Mouse (Mus musculus) T-cell, adult 2 months (primary cell): ENCODE results near the gene Adat3.
"Not testable (repeated sequence)": the region's sequence is repeated elsewhere in the genome, so short reads cannot be mapped to it uniquely, and the experiment has no call there.

Source experiments
- DNase-seq: peaks from one replicate; pipeline ENCODE4 v3.0.0; 2022; ENCODE audit warnings: low spot score

Gene Adat3

DNA sequence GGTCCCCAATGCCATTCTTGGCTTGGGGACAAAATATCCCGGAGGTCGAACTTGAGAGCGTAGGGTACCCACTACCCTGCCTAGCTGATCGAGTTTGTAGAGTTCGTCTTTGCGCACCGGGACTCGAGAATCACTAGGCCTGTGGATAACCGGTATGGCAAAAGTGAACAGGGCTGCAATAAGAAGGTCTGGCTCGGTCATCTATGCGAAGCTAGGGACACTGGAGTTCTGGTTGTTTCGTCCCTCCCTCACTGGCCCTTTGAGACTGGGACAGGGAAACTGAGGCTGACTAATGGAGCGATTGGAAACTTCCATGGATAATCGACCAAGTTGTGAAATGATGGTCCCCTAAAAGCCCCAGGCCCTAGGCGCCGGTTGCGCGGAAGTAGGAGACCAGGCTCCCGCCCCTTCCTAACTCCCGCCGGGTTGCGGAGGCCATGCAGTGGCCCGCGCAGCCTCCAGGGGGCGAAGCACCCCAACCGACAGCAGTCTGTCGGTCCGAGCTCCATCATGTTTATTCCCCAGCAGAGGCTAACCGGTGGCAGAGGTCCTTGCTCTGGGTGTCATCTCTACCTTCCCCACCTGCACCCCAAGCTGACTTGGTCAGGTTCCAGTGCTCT is 24.4 kb upstream of the Adat3 start:
- peak; percentile 85 for DNase-seq

DNA sequence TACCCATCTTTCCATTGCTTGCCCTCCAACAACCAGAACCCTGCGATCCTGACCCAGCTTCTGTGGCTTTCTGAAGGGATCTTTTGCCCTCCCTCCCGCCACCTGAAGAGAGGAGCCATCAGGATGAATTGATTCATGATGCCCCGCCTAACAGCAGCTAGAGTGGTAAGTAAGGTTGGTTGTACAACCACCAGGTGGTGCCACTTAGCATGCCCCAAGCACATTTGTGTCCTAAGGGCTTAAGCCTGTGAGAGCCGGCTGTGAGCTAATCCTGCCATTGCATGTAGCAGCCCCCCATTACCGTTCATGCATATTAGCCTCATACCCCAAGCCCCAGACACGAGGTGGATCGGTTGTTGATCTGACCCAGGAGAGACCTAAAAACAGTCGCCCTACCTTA is 23.8 kb upstream of the Adat3 start:
- peak; percentile 80 for DNase-seq

DNA sequence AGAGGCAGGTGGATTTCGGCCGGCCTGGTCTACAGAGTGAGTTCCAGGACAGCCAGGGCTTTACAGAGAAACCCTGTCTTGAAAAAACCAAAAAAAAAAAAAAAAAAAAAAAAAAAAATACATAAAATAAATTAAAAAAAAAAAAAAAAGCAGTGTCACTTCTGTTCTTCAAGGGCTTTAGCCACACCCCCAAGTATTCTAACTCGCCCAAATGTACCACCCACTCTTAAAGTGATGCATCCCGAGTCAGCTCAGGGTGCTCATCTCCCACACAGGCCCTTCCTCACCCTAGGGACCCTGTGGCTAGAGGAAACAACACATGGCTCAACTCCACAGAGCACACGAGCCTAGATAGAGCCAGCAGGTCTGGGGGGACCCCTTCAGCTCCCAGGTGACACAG is 19.6 kb upstream of the Adat3 start:
- no peak for DNase-seq

DNA sequence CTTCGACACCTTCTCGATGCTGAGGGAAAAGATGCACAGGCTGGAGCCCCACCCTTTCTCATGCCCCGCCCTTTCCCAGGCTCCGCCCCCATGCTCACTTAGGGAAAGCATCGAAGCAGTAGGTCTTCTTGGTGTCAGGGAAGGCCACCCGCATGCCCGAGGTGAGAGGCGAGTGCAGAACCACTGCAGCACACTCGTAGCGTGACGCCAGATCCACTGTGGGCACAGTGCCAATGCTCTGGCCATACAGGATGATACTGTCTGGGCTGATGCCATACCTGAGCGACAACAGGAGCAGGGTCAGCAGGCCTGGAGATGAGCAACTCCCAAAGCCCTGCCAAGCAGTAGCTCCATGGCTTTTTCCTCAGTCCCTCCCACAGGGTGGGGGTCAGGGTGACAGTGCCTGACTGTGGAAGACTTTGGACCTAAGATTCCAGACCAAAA is 18.6 kb upstream of the Adat3 start:
- DNase-seq = no peak

DNA sequence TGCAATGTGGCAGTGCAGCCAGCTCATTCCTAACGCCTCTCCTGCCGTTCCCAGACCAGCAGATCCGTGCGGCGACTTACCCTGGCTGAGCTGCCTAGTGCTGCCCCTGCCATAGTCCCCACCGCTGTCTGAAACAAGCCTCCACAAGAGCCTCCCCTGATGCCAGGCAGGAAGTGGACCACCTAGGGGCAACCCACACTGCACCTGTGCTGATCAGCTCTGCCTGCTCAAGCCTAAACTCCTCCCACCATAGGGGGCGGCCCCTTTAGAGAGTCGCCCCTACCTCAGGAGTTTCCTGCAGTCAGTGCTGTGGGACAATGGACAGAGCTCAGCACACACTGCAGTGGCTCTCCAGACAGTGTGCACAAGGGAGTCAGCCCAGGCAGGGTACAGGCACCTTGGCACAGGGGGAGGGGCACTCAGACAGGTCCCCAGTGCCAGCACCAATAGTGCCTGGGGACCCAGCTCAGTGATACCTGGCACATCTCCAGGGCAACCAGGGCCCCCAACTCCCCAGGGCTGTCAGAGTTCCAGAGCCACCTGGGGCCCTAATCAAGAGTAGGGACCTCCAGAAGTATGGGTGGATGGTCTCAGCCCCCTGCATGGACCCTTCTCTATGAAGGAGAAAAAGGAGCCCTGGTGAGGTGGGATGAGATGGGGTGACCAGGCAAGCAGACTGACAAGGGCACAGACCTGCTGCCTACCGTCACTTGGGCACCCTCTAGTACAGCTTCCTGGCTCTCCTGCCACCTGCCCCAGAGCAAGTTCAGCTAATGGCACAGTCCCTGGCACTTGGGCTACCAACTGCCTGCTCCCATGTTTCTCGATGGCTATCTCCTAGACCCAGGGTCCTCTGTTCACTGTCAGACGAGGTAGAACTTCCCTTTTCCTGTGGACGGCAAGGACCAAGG is 17.8 kb upstream of the Adat3 start:
- DNase-seq = no peak

DNA sequence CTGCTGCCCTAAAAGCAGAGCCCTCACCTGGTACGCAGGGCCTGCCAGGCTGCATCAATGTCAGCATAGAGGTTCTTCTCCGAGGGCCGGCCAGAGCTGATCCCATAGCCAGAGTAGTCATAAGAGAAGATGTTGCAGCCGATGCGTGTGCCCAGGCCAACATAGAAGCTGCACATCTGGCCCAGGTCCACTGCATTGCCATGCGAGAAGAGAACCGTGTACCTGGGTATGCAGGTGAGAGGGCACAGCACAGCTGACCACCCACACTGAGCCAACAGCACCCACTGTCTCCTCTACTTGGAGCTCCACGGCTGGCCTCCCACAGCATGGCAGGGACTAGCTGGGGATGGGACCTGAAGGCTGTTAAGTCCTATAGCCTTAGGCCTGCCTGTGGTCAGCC is 17.1 kb upstream of the Adat3 start:
- no peak for DNase-seq

DNA sequence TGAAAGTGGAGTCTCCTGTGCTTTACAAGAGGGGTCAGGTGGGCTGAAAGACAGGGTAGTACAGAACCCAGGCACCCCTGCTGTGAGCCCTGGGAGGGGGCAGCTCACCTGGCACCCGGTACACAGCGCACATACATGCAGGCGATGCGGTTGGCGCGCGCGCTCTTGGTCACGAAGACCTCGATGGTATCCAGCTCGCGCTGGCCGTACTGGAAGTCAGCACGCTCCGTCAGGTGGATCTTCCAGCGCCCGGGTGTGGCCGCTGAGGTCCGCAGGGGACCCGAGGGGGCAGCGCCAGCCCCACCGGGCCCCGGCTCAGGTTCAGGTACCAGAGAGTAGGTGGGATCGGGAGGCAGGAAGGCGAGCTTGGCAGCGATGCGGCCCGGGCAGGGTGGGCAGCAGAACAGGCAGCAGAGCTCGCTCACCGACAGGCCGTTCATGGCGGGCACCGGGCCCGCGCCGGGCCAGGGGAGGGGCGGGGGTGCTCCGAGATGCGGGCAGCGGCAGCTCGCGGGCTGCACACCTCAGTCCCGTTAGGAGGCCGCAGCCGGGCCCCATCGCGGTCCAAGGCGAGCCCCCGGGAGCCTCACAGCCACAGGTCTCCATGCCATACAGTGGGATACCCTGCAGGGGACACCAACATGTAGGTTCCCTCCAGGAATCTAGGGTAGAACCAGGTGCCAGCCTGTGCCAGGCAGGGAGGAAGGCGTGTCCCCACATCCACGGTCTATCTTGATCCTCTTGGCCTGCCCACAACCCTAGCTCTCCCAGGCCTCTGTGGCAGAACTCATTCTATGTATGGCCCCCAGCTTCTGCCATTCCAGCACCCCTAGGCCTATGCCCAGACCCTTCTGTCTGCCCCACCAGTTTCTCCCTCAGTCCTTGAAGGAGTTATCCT is 16.0 kb upstream of the Adat3 start:
- DNase-seq = no peak

DNA sequence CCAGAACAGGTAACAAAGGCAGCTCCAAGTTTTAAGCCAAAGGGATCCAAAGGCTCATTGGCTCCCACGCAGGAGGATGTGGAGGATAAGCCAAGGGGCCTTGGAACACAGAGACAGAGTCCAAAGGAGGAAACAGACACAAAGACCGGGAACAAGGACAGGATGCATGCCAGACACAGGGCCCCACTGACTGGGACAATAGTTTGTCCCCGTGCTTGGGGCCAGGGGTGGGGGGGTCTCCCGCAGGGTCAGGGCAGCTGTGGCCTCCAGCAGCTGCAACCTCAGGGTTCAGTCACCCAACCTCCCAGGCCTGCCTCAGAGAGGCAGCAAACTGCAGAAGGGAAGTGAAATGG is 15.4 kb upstream of the Adat3 start:
- no peak for DNase-seq

DNA sequence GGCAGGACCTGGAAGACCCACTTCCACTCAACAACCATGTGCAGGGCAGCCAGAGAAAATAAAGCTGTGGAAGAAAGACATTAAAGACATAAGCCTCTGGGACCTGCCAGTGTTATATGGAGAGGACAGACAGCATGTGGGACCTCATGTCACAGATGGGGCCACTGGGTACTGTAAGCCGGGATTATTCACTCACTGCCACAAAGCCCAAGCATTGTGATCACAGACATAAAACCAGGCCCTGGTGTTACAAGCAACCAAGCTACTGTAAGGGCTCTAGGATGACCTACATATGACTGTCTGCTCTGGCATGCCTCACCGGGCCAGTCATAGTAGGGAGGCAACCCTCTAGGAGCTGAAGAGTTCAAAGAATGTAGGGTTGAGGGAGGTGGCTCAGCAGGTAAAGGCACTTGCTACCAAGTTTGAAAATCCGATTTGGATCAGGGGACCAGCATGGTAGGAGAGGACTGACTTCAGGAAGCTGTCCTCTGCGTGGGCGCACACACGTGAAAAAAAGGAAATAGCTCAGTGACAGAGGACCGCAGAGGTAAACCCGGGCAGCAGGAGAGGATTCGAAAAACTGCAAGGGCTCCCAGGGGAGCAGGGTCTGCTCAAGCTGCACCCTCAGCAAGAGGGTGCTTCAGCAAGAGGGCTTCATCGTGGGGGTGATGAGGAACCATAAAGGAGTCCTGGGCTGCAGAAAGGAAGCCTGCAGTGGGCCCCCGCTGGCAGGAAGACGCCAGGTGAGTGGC is 13.4 kb upstream of the Adat3 start:
- DNase-seq = peak; percentile 51

DNA sequence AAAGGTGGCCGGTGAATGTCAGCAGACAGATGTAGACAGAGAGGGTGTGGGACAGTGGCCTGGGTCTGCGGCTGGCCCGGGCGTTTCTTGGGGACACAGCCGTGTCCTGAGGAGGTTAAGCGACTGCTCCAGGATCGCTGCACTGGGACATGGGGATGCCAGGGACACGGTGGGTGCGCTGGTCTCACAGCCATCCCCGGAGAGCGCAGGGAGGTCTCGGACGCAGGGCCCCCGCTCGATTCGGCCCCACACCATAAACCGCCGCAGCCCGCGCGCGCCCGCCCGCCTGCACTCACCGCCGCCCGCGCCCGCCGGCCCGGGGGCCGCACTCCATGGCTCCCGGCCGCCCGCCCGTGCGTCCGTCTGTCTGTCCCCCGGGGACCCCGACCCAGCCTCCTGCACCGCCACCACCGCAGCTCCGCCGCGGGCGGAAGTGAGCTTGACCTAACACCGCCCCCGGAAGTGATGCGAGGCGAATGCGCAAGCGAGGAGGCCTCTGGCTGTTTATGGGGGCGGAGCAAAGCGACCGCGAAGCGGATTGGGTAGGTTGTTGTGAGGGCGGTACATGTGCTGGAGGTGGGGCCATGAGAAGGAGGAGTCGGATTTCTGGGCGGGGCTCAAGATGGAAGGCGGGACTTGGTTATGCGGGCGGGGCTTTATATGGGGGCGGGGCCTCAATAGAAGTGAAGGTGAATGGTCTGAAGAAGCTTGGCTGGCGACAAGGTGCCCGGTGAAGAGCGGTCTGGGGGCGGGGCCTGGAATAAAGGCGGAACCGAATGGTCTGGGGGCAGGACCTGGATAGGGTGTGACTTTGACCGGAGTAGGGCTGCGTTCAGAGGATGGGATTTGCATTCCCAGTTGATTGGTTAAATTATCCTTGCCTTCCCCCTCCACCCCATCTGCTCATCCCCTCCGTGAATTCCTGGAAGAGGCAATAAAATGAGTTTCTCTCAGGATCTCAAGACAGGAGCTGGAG is 12.5 kb upstream of the Adat3 start, which contains the start of gene Abhd17a:
Gene Abhd17a, minus strand, starts transcription at position 463 of the 976 bp plus-strand sequence.
- peak; percentile 95 for DNase-seq

DNA sequence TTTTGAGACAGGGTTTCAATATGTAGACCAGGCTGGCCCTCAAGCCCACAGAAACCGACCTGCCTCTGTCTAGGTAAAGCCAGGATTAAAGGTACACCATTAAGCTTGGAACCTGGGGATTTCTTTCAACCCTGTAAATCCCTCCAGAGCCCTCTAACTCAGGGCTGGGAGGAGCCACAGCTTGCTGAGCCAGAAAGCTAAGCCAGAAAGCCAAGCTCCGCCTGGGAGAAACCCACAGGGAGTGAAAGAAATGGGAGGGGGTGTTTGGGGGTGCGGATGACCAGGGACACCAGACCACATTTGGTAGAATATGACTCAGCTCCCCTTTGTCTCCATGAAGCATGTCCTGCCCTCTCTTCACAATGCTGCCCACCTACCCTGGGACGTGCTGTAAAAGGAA is 6.4 kb upstream of the Adat3 start:
- no peak for DNase-seq

DNA sequence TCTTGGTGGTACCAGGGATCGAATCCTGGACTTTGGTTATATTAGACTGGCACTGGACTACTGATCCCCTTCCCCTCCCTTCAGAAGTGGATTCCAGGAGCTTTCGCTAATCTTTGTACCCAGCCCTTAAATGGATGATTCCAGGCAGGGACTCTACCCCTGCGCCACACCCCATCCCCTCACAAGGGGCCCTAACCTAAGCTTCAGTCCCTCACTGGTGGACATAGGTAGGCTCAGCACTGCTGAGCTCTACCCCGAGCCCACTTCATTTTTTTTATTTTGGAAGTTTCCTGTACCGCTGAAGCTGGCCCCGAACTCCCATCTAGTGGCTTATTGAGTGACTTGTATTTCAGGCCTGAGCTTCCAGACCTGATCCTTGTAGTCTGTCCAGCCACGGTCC is 684 bp downstream of the Adat3 start:
- DNase-seq = no peak

DNA sequence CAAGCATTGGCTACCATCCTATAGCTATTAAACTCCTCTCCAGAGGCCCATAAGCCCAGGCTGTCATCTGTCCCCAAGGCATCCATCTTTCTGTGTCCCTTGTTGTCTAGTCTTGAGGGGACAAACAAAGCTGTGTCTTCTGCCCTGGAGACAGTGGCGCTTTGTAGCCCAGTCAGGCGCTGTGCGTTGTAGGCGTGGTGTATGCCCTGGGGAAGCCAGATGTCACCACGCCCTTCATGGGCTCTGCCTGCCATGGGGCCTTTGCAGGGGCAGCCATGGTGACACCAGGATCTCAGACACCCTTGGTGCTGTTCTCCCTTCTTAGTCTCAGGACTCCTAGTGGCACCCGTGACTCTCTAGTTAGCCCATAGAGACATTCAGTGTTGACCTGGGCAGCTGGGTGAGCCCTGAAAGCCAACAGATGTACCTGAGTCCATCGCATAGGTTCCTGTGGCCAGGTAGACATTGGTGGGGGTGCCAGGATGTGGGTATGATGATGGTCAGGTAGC is 1.4 kb downstream of the Adat3 start:
- no peak for DNase-seq

DNA sequence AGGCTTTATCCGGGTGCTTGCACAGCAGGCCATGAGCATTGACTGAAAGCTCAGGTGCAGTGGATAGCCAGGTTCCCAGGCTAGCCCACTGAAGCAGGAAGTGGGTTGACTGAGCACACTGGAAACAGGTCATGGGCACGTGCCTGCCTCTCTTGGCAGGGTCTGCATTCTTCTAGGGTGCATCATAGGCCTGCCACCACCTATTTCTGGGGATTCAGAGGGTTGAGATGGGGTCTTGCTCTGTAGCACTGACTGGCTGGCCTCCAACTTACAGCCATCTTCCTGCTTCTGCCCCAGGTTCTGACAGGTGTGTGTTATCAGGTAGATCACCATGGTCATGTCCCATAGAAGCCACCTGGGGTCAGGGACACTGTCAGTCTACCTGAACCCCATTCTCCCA is 2.3 kb downstream of the Adat3 start:
- no peak for DNase-seq

DNA sequence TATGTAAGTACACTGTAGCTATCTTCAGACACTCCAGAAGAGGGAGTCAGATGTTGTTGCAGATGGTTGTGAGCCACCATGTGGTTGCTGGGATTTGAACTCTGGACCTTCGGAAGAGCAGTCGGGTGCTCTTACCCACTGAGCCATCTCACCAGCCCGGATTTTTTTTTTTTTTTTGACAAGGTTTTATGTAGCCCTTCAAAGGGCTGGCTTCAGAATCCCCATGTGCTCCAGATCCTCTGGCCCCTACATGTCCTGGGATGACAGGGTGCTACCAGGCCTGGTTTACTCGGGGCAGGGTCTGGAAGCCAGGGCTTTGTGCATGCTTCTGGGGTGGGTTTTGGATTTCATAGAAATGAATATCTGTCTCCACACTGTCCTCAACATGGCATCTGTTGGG is 3.0 kb downstream of the Adat3 start, which contains the start of gene Gm49322:
Gene Gm49322, plus strand, starts transcription at position 301 of the 400 bp plus-strand sequence.
- not testable (repeated sequence) for DNase-seq

DNA sequence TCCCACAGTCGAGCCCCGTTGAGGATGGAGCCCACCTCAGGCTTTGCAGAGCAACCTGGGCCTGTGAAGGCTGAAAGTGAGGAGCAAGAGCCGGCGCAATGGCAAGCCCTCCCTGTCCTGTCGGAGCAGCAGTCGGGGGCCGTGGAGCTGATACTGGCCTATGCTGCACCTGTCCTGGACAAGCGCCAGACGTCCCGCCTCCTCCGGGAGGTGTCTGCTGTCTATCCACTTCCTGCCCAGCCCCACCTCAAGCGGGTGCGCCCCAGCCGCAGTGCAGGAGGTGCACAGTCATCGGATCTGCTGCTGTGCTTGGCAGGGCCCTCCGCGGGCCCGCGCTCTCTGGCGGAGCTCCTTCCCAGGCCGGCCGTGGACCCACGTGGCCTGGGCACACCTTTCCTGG is 3.6 kb downstream of the Adat3 start:
- DNase-seq = peak; percentile 64

DNA sequence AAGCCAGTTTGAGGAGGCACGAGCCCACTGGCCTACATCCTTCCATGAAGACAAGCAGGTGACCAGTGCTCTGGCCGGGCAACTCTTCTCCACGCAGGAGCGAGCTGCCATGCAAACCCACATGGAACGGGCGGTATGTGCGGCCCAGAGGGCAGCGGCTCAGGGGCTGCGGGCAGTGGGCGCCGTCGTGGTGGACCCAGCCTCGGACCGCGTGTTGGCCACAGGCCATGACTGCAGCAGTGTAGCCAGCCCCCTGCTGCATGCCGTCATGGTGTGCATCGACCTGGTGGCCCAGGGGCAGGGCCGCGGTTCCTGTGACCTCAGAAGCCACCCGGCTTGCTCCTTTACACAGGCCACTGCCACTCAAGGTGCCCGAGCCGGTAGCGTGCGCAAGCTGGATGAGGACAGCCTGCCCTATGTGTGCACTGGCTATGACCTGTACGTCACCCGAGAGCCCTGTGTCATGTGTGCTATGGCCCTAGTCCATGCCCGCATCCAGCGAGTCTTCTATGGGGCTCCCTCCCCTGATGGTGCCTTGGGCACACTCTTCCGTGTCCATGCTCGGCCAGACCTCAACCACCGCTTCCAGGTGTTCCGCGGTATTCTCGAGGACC is 4.2 kb downstream of the Adat3 start:
- no peak for DNase-seq

DNA sequence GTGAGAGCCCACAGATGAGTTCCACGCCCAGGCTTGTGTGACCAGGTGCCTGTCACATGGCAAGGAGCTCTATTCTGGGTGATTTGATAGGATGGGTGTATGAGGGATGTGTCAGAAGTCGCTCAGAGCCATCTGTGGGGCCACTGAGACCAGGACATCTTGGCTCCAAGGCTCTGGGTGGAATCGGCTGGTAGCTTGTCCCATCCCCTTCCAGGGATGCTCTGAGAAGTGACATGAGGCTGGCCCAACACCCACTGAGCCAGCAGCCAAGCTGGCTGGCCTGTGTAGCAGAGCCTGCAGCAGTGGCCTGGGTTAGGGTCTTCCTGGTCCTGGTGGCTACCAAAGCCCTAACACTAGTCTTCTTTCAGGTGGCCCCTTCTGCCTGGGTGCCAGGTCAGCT is 5.8 kb downstream of the Adat3 start:
- no peak for DNase-seq

DNA sequence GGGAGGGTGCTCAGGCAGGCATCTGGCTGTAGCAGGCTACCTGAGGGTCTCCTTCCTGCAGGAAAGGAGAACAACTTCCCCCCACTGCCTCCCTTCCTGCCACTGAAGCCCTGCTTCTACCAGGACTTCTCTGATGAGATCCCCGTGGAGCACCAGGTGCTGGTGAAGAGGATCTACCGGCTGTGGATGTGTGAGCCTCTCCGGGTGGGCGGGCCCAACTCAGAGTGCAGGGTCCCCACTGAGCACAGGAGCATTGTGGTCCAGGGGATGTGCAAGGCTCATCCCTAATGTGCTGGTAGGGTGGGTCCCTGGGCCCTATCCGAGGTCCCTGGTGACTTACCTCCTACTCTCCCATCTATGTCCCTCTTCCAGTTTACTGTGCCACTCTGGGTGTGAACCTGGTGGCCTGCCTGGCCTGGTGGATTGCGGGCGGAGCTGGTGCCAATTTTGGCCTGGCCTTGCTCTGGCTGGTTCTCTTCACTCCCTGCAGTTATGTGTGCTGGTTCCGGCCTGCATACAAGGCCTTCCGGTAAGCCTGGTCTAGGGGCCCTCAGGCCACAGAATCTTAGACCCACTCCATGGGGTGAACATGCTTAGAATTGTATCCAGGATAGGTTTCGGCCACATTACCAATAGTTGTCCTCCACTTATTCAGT is 6.7 kb downstream of the Adat3 start:
- DNase-seq = no peak
